Mouse (Mus musculus): ENCODE data around the gene H2afj.
A peak's percentile ranks its signal among the peaks of the same experiment; 100 is the strongest.
"Not testable (repeated sequence)": the region's sequence is repeated elsewhere in the genome, so short reads cannot be mapped to it uniquely, and the experiment has no call there.

The H2afj gene

DNA sequence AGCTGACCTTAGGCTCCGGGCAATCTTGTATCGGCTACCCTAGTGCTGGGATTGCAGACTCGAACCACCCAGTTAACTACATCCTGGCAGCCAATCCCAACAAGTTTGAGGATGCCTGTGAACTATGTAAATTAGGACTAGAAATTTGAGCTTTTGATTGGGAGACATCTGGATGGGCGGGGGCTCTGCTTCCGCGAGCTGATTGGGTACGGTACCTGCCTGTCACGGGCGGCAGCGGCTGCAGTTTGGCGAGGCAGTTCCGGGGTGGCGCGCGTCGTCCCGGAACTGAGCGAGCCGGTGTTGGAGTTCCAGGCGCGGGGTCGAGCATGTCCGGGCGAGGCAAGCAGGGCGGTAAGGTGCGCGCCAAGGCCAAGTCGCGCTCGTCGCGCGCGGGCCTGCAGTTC is at the start of gene H2afj:
H2afj (plus strand) TSS at position 231 of the 404 bp plus-strand sequence.
- peak; percentile 99 for DNase-seq

DNA sequence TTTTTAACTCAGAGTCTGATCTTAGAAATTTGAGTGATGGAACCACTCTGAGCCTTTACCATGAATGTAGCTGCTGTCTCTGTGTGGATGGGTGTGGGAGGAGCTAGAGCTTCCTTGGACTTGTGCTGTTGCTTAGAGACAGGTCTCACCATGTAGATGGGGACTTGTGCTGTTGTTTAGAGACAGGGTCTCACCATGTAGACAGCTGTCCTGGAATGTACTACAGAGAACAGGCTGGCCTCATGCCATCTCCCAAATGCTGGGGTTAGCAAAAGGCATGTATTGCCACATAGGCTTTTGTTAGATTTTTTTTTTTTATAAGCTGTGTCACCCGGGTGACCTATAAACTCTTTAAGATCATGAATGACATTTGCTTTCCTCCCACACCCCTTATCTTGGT is 44.1 kb upstream of the H2afj start:
- DNase-seq, result peak in 1 of 2 experiments; percentile 10

DNA sequence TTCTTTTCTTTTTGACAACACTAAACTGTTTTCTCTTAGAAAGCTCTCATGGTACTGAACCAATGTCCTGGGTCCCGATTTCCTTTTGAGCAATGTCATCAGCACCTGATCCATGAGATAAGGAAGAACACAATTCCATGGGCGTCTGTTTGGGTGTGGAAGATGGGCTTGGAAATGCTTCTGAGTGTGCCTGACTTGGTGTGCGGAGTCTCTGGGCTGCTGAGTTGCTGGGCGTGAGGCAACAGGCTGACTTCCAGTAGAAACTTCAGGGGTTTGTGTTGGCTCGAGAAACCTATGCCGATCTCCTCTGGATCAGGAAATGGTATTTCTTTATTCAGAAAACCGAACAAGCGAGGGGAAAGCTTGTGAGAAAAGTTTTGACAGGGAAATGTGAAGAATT is 38.9 kb upstream of the H2afj start:
- no peak for DNase-seq

DNA sequence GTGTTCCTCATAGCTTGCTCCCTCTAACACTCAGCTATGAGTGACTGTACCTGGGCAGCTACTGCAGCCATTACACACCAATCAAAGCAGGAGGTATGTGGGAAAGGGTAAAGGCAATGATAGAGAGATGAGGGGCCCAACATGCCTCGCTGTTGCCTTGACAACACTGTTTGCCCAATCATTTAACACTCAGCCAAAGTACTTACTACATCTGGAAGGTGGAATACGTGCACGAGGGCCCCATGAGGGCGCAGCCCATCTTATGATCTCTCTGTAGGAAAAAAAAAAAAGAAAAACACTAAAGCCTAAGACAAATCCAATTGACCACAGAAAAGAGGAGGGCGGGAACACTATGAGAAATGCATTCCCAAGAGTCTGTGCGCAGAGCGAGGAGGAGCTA is 38.2 kb upstream of the H2afj start:
- DNase-seq, result no peak

DNA sequence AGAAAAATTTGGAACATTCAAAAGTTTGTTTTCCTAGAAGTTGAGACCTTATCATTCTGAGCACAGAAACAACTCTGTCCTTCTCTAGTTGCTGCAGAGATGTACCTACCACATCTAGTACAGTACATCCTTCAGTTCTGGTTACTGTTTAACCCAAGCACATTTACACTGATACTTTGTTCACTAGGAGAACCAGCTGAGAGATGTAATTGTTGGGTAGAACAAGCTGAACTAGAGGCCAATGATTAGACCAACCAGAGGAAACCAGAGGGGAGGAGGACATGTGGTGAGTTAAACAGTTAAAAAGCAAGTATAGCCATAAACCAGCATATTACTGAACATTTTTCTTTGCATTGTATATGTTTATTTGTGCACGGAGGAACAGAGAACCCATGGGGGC is 31.7 kb upstream of the H2afj start:
- DNase-seq, result no peak

DNA sequence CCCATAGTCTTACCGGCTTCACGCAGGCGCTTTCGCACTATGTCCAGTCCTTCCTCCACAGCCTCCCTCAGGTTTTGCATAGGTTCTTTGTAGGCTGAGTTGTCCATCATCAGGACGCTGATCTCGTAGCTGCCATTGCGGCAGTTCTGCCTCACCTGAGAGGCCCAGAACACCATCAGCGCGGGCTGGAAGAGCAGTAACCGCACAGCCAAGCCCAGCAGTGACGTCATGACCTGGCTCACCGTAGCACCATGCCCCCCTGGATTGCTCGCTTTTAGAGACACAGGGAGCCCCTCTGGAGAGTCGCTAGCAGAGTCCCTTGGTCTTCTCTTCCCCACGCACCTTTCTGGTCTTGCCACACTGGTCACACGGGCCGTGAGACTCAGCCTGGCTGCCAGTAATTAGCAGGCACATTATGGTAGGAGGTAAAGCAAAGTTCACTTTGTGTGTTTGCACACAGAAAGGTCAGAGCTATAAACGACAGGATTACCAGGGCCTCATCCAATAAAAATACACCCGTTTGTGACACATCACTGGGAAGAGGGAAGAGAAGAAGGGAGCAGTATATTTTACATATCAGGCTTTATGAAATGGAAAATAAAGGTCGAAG is 26.6 kb upstream of the H2afj start, which contains the start of gene Gucy2c:
Gucy2c (minus strand) TSS at position 389 of the 610 bp plus-strand sequence.
- no peak for DNase-seq

DNA sequence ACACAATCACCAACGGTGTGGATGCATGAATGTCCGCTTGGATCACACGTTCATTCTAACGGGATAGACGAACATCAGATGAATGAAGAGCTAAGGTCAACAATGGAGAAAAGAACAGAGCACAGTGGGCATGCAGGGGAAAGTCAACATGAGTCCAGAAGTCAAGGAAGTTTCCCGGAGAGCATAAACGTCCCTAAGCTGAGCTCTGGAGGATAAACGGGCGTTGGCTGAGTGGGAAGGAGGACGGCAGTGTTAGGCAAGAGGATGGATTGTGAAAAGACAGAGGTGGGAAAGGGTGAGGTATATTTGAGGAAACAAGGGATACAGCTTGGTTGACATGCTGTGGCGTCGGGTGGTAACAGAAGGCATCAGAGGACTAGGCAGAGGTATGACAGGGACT is 25.9 kb upstream of the H2afj start:
- no peak for DNase-seq

DNA sequence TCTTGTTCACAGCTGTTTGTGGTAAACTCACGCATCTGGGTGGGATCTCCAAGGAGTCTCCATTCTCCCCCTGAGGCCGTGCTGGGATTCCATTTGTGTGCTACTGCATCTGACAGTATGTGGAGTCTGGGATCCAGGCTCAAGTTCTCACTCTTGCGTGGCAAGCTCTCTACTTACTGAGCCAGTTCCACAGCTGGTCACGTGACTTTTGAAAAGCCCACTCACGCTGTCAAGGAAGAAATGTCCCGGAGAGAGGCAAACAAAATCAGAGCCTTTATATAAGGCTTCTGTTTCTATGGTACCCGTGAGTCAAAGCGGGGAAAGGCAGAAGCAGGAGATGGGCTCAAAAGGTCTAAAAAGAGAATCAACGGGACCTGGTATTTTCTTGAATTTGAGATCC is 25.3 kb upstream of the H2afj start:
- no peak for DNase-seq

DNA sequence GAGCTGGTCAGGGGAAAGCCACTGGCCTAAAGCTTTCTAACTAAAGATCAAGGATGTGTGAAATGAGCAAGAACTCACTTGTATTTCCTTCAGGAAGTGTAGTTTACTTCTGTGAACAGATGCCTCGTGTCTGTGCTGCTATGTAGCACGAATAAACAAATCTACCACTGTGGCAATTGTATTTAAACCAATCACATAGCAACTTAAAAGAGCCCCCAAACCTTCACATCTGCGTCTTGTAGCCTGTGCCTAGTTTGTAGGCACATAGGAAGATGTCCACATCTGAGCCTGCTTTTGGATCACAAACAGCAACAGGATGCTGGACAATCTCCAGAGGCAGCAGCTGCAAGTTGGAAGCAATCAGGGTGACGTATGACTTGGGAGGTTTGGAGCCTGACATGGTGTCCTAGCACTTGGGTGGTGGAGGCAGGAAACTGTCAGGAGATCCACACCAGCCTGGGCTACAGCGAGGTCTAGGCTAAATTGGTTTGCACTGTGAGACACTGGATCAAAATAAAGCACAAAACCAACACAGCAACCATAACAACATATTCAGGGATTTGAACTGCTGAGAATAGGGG is 18.6 kb upstream of the H2afj start:
- peak; percentile 35 to 50 for DNase-seq

DNA sequence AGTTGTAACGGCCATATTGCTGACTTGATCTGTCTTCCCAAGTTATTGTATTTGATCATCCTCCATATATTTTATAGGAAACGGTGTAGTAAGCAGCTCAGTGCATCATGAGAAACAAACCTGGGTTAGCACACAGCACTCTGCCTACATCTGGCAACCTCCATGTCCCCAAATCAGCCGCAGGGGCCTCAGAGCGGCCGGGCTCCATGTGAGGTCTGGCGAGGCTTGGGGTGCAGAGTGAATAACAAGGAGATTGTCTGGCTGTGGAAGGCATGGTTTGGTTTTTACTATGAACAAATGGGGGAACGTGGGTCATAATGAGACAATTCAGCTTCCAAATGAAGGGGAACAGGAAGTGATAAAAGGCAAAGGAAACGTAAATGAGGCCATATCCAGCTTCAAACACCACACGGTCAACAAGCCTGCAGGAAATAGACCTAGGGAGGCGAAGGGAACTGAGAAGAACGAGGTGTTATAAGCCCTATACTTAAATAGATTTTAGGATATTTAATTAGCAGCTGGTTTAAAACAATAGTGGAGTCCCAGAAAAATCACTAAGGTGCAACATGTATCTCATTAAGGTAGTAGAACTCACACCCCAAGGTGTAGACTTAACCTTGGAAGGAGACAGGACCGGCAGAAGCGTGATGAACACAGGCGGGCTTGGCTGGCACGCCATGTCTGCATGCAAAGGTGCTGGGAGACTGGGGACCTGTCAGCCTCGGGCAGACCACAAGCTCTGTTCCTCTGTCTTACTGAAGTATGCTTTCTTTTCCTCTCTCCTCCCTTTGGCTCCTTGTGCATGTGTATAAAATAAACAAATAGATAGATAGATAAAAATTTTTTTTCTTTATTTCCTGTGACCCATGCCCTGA is 14.9 kb upstream of the H2afj start:
- DNase-seq, result no peak

DNA sequence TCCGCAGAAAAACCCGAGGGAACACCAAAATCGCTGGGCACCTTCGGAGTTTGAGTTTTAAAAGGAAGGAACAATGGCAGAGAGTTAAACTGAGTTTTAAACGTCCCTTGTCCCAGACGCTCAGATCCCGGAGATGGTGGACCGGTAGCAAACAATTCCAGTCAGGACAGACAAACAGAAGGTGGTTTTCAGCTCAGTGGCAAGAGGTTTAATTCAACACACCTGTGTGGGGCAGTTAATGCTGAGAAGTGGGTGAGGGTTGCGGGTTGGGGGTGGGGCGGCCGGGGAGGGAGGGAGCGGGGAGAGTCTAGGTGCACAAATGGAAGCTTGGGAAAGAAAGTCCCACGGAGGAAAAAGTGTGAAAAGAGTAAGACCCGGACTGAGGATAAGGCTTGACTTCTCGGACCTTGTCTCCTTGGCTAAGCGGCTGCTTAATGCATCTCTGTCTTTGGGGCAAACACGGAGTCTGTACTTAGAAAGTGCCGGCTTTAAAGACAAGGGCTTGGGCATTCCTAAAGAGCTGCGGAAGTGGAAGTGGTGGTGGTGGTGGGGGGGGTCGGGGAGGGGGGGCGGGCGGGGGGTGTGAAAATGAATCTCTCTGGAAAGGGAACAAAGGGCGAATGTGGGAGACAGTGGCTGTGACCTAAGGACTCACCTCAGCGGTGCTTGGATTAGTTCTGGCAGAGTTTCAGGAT is 14.1 kb upstream of the H2afj start:
- DNase-seq, result no peak

DNA sequence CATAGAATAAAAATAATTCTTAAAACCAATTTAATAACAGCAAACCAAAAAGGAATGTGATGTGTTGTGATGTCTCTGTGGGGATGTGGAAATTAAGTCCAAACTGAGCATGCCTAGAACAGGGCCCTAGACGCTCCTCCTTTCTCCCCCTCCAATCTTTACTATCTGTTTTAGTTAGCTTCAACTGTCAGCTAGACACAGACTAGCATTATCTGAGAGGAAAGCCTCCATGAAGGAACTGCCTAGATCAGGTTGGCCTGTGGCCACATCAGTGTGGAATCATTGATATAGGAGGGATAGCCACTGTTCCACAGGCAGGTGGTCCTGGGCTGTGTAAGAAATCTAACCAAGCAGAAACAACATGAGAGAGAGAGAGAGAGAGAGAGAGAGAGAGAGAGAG is 12.9 kb upstream of the H2afj start:
- no peak for DNase-seq

DNA sequence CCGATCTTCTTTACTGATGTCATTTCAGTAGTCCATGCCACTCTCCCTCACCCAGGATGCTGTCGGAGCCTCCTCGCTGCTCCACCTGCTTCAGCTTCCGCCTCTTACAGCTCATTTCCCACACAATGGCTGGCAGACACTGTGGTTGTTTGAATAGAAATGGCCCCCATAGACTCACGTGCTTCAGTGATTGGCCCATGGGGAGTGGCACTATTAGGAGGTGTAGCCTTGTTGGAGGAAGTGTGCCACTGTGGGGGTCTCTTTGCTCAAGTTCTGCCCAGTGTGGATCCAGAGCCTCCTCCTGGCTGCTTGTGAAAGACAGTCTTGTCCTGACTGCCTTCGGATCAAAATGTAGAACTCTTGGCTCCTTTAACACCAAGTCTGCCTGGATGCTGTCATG is 12.2 kb upstream of the H2afj start:
- no peak for DNase-seq

DNA sequence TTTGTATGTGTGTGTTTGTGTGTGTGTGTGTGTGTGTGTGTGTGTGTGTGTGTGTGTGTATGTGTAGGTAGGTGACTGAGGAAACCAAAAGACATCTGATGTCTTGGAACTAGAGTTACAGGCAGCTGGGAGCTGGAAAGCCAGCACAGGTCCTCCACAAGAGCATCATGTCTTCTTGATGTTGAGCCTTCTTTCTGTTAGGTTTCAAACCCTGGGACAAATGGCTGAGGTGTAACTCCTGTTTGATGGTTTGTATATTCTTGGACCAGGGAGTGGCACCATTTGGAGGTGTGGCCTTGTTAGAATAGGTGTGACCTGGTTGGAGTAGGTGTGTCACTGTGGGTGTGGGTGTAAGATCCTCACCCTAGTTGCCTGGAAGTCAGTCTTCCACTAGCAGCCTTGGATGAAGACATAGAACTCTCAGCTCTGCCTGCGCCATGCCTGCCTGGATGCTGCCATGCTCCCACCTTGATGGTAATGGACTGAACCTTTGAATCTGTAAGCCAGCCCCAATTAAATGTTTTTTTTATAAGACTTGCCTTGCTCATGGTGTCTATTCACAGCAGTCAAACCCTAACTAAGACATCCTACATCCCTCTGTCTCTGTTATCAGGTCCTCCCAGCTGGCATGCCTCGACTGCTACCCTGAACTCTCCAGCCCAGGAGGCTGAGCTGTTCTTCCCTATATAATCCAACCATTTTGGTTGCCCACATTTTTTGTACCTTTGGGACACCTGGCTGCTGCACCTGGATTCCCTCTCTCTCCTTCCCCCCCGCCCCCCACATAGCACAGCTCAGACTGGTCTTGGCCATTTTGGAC is 10.0 kb upstream of the H2afj start:
- not testable (repeated sequence) for DNase-seq

DNA sequence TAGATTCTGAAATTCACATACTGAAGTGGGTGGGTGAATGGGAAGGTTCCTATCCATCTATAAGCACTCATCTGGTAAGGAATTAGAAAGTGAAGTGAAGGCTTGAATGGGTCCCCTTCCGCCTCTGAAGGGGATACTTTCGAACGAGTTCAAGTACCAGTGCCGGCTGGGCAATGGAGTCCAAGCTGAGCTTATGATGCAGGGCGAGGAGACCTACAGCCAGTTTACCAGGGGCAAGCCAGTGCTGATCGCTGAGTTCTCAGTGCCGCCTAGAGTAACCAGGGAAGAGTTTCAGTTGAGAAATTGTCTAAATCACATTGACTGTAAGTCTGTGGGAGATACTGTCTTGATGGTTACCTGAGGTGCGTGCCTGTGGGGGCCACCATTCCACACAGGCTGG is 7.3 kb upstream of the H2afj start:
- DNase-seq, result no peak

DNA sequence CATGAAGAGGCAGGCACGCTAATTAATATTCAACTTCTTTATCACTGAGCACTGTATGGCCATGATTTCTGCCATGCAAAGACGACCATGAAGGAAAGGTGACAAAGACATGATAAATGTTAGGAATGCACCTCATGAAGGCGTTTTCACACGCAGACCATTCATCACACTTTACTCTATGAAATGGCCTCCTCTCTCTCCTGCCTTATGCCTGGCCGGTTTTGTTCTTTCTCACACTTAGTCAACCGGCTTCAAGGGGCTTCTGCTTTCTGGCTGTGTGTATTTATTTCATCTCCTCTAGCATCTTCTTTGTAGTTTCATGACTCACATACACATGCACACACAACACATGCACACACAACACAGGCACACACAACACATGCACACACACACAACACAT is 6.8 kb upstream of the H2afj start:
- no peak for DNase-seq

DNA sequence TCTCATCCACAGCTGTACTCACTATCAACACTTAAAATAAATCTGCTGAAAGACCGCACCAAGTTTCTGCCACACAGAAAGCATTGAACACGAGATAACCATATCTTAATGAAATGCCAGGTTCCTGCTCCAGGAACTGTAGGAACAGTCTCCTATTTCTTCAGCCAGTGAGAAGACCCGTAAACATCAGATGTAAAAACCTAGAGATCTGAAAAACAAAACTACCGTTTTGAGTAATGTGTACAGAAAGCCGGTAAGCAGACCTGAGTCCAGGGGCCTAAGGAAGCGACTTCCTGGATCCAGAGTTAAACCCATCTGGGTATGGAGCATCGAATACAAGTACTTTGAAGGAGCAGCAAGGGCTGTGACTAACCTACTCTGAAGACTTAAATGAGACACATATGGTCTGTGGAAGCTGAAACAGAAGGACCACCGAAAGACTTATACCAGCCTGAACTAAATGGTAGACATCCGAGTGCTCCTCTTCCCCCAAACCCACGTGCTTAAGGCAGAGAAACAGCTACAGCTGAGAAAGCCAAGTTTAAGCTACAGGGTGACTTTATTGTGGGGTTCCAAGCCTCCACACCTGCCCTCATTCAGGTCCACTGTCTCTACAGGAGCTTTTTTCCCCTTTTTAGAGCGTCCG is 4.8 kb upstream of the H2afj start:
- no peak for DNase-seq

DNA sequence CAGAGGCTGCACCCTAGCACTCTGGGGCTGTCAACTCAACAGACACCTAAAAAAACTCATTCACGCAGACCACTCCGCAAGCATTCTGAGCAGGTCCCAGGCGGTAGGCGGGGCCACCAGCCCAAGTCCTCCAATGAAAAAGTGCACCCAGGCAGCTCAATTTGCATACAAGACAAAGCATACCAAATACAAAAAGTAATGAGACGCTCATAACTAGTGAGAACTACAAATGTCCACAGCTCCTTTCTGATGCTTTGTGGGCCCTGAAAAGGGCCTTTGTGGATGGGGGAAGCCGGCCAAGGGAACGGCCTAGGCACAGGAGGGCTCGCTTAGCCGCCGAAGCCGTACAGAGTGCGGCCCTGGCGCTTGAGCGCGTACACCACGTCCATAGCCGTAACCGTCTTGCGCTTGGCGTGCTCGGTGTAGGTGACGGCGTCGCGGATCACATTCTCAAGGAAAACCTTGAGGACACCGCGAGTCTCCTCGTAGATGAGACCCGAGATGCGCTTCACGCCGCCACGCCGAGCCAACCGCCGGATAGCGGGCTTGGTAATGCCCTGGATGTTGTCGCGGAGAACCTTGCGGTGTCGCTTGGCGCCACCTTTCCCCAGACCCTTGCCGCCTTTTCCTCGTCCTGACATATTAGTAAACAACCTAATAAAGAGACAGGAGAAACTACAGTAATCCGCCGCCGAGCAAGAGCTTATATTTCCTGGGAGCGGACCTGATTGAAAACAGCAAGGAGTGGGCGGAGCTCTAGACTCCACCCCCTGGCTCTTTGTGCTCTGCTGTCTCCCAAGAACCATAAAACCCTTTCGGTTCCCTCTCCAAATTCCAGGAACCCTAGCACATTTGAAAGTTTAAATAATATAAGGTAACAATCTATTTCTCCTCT is 4.1 kb upstream of the H2afj start, which contains the start of gene Hist4h4:
Hist4h4 (minus strand) TSS at position 677 of the 895 bp plus-strand sequence.
- peak; percentile 98 to 99 for DNase-seq

DNA sequence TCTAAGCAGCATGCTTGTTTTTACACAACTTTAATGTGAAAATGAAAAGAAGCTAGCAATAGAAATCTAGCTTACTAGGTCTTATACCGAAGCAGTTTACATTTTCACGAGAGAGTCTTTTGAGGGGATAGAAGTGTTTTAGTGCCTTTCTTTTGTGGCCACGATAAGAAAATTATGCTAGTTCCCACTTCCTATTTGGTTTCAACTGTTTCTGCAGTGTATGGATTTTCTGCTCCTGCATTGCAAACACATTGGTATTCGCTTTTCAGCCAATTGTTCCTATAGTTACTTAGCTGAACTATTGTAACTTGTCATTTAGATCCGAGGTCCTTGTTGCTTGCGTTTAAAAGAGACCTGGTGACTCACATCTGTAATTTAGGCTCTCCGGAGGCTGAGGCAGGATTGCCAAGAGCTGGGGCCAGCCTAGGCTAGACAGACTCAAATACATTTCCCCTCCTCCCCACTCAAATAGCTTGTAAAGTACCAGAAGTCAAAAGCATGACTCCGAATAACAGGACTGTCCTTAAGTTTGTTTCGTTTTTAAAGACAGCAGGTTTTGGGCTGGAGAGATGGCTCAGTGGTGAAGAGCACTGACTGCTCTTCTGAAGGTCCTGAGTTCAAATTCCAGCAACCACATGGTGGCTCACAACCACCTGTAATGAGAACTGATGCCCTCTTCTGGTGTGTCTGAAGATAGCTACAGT is 3.2 kb upstream of the H2afj start:
- DNase-seq, result no peak

DNA sequence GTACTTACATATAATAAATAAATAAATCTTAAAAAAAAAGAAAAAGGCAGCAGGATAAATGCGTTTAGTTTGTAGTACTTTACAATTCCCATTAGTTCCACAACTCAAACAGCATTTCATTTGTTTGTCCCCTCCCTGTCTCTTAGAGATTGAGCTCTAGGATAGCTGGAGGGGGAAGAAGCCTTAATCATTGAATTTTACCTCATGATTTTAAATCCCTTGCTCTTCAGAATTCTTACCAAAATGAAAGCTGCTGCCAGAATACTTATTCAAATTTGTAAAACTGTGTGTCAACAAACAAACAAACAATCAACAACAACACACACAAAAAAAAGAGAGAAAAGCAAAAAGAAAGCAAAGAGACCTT is 2.7 kb upstream of the H2afj start:
- DNase-seq, result no peak

Data from cerebellum, postnatal 10 days (tissue).